ENCODE assay signal across 13 mouse cellular contexts in the genomic region with DNA sequence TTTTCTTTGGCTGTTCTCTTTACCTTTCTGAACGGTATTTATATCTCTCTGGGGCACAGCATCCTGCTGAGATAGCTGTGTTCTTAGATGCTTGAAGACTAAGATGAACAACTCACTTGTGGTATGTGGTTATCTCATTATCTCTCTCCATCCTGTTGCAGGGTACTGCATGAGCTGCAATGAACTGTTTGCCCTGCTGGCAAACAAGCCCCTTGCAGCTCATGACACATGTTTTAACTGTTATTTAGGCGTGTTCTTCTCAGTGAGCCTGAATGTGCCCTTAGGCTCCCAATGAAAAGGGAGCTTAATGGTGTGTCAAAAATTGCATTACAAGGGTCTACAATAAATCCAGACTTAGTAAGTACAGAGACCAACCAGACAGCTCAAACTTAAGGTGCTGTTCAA.
DNase-seq lines count a peak whose midpoint lies in the region; ATAC-seq lines count a peak whose summit lies in the region.
"Had no signal": no experiment of that assay in that cellular context is flagged by ENCODE, and none has a peak within 500 bp of the region (broad histone marks: within the 10 kb centered on the region; RNA-seq: fewer than 3 reads in every experiment).

No protein-coding gene starts in this region.

- H3K4me3 ChIP-seq in liver, embryonic 11.5 days (ENCODE audit: low read depth, low read length) = no peak overlapping the region
- H3K4me3 ChIP-seq in neural tube, embryonic 13.5 days = no peak overlapping the region
- no peak overlapping the region for H3K4me3 ChIP-seq in heart, embryonic 12.5 days
- H3K4me3 ChIP-seq: heart, embryonic 10.5 days; lung, embryonic 15.5 days; midbrain, embryonic 12.5 days had no signal

- H3K27ac ChIP-seq in liver, embryonic 11.5 days (ENCODE audit: low read depth, low read length) = no peak overlapping the region
- H3K27ac ChIP-seq in neural tube, embryonic 13.5 days (replicated peaks) = no peak overlapping the region
- no peak overlapping the region for H3K27ac ChIP-seq in heart, embryonic 12.5 days (ENCODE audit: poor library complexity, severe bottlenecking)
- H3K27ac ChIP-seq: heart, embryonic 10.5 days; lung, embryonic 15.5 days; midbrain, embryonic 12.5 days had no signal

- peak; percentile 39 for ATAC-seq in liver, embryonic 11.5 days (replicated peaks; ENCODE audit: low FRiP score)
- ATAC-seq in neural tube, embryonic 13.5 days (ENCODE audit: low read depth) = peak; percentile 84
- ATAC-seq in heart, embryonic 12.5 days (ENCODE audit: insufficient number of reproducible peaks, low FRiP score) = no peak
- no peak for ATAC-seq in granulocyte monocyte progenitor cell, adult 5-6 weeks (replicated peaks; ENCODE audit: poor library complexity, severe bottlenecking)
- ATAC-seq: inflammation-experienced regulatory T-cells, adult 6 months had no signal

- H3K27me3 ChIP-seq in liver, embryonic 11.5 days (replicated peaks; ENCODE audit: control insufficient read depth, insufficient read depth, low read length) = no peaks in the 10 kb centered on the region
- H3K27me3 ChIP-seq in neural tube, embryonic 13.5 days = peaks cover 6% of the 10 kb centered on the region; the same call in 1 of the 2 replicates
- no peaks in the 10 kb centered on the region for H3K27me3 ChIP-seq in heart, embryonic 12.5 days (replicated peaks)
- H3K27me3 ChIP-seq: lung, embryonic 15.5 days; midbrain, embryonic 12.5 days had no signal

- H3K9ac ChIP-seq in liver, embryonic 11.5 days (ENCODE audit: low read depth, low read length) = no peak overlapping the region
- no peak overlapping the region for H3K9ac ChIP-seq in neural tube, embryonic 13.5 days
- H3K9ac ChIP-seq in heart, embryonic 12.5 days = no peak overlapping the region
- H3K9ac ChIP-seq: lung, embryonic 15.5 days; midbrain, embryonic 12.5 days had no signal

- no peaks in the 10 kb centered on the region for H3K36me3 ChIP-seq in liver, embryonic 11.5 days (ENCODE audit: control insufficient read depth, insufficient read depth, low read length)
- no peaks in the 10 kb centered on the region for H3K36me3 ChIP-seq in neural tube, embryonic 13.5 days
- no peaks in the 10 kb centered on the region for H3K36me3 ChIP-seq in heart, embryonic 12.5 days
- H3K36me3 ChIP-seq: heart, embryonic 10.5 days; lung, embryonic 15.5 days; midbrain, embryonic 12.5 days had no signal

- no peak overlapping the region for H3K4me2 ChIP-seq in liver, embryonic 11.5 days
- no peak overlapping the region for H3K4me2 ChIP-seq in neural tube, embryonic 13.5 days
- no peak overlapping the region for H3K4me2 ChIP-seq in heart, embryonic 12.5 days
- H3K4me2 ChIP-seq: lung, embryonic 15.5 days; midbrain, embryonic 12.5 days had no signal

- no peaks in the 10 kb centered on the region; the same call in 1 of the 2 replicates for H3K4me1 ChIP-seq in liver, embryonic 11.5 days (replicated peaks; ENCODE audit: control insufficient read depth, insufficient read depth, low read length)
- H3K4me1 ChIP-seq in neural tube, embryonic 13.5 days (replicated peaks) = peaks cover 4% of the 10 kb centered on the region
- H3K4me1 ChIP-seq in heart, embryonic 12.5 days (replicated peaks) = peaks cover 5% of the 10 kb centered on the region
- H3K4me1 ChIP-seq: lung, embryonic 15.5 days; midbrain, embryonic 12.5 days had no signal

- no peaks in the 10 kb centered on the region for H3K9me3 ChIP-seq in liver, embryonic 11.5 days (ENCODE audit: control insufficient read depth, low read length)
- H3K9me3 ChIP-seq in neural tube, embryonic 13.5 days = no peaks in the 10 kb centered on the region
- H3K9me3 ChIP-seq in heart, embryonic 12.5 days (replicated peaks) = no peaks in the 10 kb centered on the region
- H3K9me3 ChIP-seq: heart, embryonic 10.5 days; lung, embryonic 15.5 days; midbrain, embryonic 12.5 days had no signal

- DNase-seq in liver, embryonic 11.5 days (ENCODE audit: low spot score) = no peak
- DNase-seq in liver = no peak
- DNase-seq in MEL-GATA-1-ER (ENCODE audit: extremely low read depth, low read depth) = peak; percentile 15
- peak; percentile 41 for DNase-seq in embryo, embryonic 11 days
- DNase-seq: adrenal gland, adult 2 months; kidney, postnatal 36 days had no signal

- 28% methylated on average over 2 of the region's 2 CpGs for WGBS in liver, embryonic 11.5 days
- 6% methylated on average over 2 of the region's 2 CpGs for WGBS in neural tube, embryonic 13.5 days
- 22% methylated on average over 2 of the region's 2 CpGs for WGBS in heart, embryonic 12.5 days

Comparison
In these comparisons a context has a peak if more than half of its experiments do, and no peak if none do; other contexts are left out.
1. ATAC-seq: peak in liver, embryonic 11.5 days (single experiment) and neural tube, embryonic 13.5 days (single experiment); none in heart, embryonic 12.5 days (single experiment) and granulocyte monocyte progenitor cell, adult 5-6 weeks (single experiment).
2. DNase-seq: peak in MEL-GATA-1-ER (single experiment) and embryo, embryonic 11 days (single experiment); none in liver, embryonic 11.5 days (single experiment) and liver (single experiment).